Mouse (Mus musculus) fibroblast of lung, adult 2 months (primary cell): ENCODE data around the gene Tlr13.
A peak's percentile ranks its signal among the peaks of the same experiment; 100 is the strongest.

Source experiments
- DNase-seq: peaks from one replicate; pipeline ENCODE4 v3.0.0-alpha.2; 2011; ENCODE audit warnings: low read depth

Gene Tlr13

GRCm38 (mm10) chrX:106142936-106143335, at the start of gene Tlr13:
TSS of gene Tlr13 (plus strand) at chrX:106143204.
- no peak for DNase-seq

- DNase-seq: no peak
Measured at GRCm38 (mm10) chrX:106105464-106105863, 37.5 kb upstream of the Tlr13 start.

- DNase-seq: no peak
Measured at GRCm38 (mm10) chrX:106113881-106114280, 29.1 kb upstream of the Tlr13 start.

- no peak for DNase-seq
Measured at GRCm38 (mm10) chrX:106114674-106115073, 28.3 kb upstream of the Tlr13 start.

GRCm38 (mm10) chrX:106122823-106123222, 20.2 kb upstream of the Tlr13 start:
- no peak for DNase-seq

- no peak for DNase-seq
Measured at GRCm38 (mm10) chrX:106128283-106128682, 14.7 kb upstream of the Tlr13 start.

GRCm38 (mm10) chrX:106129877-106130276, 13.1 kb upstream of the Tlr13 start:
- DNase-seq: no peak

- DNase-seq: no peak
Measured at GRCm38 (mm10) chrX:106134916-106135315, 8.1 kb upstream of the Tlr13 start.

GRCm38 (mm10) chrX:106135484-106135883, 7.5 kb upstream of the Tlr13 start:
- DNase-seq: no peak

- DNase-seq: no peak
Measured at GRCm38 (mm10) chrX:106135916-106136575, 7.0 kb upstream of the Tlr13 start.

GRCm38 (mm10) chrX:106139309-106140070, 3.5 kb upstream of the Tlr13 start:
- no peak for DNase-seq

- DNase-seq: no peak
Measured at GRCm38 (mm10) chrX:106148185-106148584, 5.2 kb downstream of the Tlr13 start.

GRCm38 (mm10) chrX:106149460-106149859, 6.5 kb downstream of the Tlr13 start:
- DNase-seq: peak; percentile 63

GRCm38 (mm10) chrX:106154180-106154586, 11.2 kb downstream of the Tlr13 start:
- DNase-seq: no peak

GRCm38 (mm10) chrX:106155892-106156291, 12.9 kb downstream of the Tlr13 start:
- DNase-seq: no peak

- DNase-seq: no peak
Measured at GRCm38 (mm10) chrX:106163995-106164394, 21.0 kb downstream of the Tlr13 start.

- no peak for DNase-seq
Measured at GRCm38 (mm10) chrX:106164555-106164954, 21.6 kb downstream of the Tlr13 start.

GRCm38 (mm10) chrX:106165089-106165488, 22.1 kb downstream of the Tlr13 start:
- DNase-seq: no peak

GRCm38 (mm10) chrX:106171106-106171852, 28.3 kb downstream of the Tlr13 start:
- no peak for DNase-seq

GRCm38 (mm10) chrX:106171853-106172154, 28.8 kb downstream of the Tlr13 start:
- DNase-seq: no peak

- no peak for DNase-seq
Measured at GRCm38 (mm10) chrX:106176331-106176730, 33.3 kb downstream of the Tlr13 start.

- no peak for DNase-seq
Measured at GRCm38 (mm10) chrX:106184279-106184678, 41.3 kb downstream of the Tlr13 start.

- no peak for DNase-seq
Measured at GRCm38 (mm10) chrX:106185706-106186105, 42.7 kb downstream of the Tlr13 start.
